Mouse (Mus musculus): Measurements from ENCODE around the gene Kif2a.
"Not testable (repeated sequence)": the region's sequence is repeated elsewhere in the genome, so short reads cannot be mapped to it uniquely, and the experiment has no call there.

Gene Kif2a

DNA sequence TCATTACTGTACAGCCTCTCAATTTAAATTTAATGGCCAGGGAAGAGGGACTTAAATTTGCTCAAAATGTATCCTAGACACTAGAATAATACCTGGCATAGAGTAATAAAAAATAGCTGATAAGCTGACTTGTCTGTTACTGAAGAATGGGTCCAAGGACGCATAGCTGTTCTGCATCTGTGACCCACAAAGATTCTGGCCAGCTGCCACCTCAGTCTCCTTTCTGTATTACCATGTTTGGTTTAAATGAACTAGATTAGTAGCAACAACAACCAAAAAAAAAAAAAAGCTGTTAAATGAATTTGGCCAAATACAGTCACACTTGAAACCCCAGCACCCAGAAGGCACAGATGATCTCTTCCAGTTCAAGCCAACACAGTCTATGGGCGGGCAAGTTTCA, 92.7 kb downstream of the Kif2a start:
- DNase-seq (ENCODE audit: low spot score): no peak

DNA sequence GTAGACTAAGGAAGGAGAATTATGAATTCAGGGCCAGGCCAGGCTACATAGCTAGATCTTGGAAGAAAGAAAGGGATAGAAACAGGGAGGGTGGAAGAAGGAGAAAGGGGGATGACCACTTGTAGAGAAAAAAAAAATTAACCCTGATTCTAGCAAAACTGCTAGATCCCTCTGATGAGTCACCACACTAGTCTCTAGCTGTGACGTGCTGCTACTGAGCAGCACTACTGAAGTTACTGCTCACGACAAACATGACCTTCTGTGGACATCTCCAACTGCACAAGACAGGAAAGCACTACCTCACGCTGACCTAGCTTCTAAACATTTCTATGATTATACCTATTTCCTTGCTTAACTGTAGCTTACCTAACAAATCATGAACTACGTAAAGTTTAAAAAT, 93.6 kb downstream of the Kif2a start:
- DNase-seq (ENCODE audit: low spot score): no peak

DNA sequence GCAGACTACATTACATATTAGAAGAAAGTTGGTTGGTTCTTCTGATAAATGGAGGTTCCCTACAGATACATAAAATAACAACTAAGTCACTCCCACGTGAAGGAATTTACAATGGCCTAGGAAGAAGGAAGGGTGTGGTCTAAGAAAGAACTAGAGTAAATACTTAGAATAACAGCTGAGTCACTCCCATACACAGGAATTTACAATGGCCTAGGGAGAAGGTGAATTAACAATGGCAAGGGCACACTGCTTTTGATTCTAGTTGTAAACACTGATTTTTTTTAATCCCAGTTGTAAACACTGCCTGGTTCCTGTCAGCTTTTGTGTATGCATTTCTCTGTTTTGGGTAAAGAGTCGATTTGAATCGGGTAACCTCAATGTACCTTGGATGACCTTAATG, 96.0 kb downstream of the Kif2a start:
- DNase-seq (ENCODE audit: low spot score): not testable (repeated sequence)

DNA sequence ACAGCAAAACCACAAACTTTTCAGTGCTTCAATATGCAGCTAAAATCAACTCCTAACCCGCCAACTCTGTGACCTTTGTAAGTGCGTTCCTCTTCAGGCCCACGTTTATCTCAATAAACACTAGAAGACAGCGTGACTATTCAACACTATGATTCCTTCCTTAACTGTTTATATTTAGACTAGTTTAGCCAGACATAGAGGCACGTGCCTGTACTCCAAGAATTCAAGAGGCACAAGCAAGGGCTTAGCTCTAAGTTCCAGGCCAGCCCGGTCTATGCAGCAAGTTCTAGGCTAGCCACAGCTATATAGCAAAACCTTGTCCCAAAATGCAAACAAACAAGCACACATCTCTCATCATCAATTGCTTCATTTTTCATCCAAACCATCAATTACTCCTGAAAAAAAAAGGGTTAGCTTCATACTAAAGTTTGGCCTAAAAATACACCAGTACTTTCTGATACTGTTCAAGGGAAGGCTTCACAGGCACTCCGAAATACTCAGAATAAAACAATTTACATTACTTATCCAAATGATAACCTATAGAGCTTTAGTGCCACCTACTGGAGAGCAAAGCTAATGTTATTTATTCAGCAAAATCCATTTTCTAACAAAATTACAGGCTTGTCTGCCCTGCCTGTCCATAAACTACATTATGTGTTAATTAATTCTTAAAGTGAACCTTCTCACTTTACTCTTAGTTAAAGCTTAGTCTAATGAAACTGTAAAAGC, 103.4 kb downstream of the Kif2a start:
- peak; percentile 46 for DNase-seq (ENCODE audit: low spot score)

DNA sequence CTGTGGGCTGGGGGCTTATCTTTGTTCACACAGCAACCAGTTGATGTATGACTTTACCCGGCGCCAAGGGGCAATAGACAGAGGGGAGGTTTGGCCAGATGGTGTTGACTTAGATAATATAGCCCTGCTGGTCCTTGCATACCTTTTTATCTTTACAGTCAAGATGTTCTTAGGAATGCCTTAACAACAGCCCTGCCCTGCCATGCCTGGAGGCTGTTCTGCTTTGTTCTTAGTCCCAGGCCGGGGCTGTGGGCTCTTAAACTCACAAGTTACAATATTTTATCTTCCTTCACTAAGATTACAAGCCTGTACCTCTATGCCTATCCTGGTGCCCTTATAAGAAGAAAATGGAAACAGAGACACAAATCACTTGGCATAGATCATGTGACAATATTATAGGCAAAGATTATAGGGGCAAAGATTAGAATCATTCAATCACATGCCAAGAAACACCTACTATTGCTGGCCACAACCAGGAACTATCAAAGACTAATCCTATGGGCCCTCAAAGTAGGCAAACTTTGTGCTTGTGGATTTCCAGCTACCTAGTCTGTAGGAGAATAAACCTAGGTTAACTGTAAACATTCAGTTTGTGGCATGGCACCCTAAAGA, 108.7 kb downstream of the Kif2a start:
- DNase-seq (ENCODE audit: low spot score): no peak

DNA sequence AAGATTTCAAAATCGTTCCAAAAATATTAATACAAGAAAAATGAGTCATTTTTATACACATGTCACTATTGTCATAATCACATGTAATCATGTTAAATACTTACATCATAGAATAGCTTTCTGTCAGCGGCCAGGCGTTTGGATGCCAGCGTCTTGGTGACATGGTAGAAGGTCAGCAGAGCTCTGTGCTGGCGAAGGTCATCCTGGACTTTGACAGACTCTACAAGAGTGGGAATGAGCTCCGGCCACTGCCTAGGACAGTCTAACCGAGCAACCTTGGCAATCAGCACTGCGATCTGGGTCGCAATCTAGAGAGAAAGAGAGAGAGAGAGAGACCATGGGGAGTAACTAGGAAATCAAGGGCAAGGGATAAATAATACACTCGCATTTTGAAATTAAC, 111.8 kb downstream of the Kif2a start:
- no peak for DNase-seq (ENCODE audit: low spot score)

All from layer of hippocampus, adult 9-10 months (tissue).